Mouse (Mus musculus) C2C12 (cell line): ENCODE results near the gene Tmem52.

Experiments used
- CEBPB ChIP-seq: IDR thresholded peaks from one replicate; pipeline ENCODE4 v1.6.1; 2011; ENCODE audit warnings: low read depth, mild to moderate bottlenecking, control low read depth, moderate library complexity
- CTCF ChIP-seq: IDR thresholded peaks from one replicate; pipeline ENCODE4 v1.5.1; 2011; ENCODE audit not compliant: control insufficient read depth, insufficient read depth, insufficient read length
- MYOD1 ChIP-seq: IDR thresholded peaks from one replicate; pipeline ENCODE4 v1.6.1; 2011; ENCODE audit warnings: low read depth; ENCODE audit not compliant: control insufficient read depth, insufficient read length
- MYOG ChIP-seq: IDR thresholded peaks from one replicate; pipeline ENCODE4 v1.6.1; 2011; ENCODE audit not compliant: control insufficient read depth, insufficient read length; ENCODE audit errors: extremely low read depth
- USF1 ChIP-seq: IDR thresholded peaks from one replicate; pipeline ENCODE4 v1.6.1; 2011; ENCODE audit warnings: low read depth, mild to moderate bottlenecking, control low read depth, moderate library complexity

DNA sequence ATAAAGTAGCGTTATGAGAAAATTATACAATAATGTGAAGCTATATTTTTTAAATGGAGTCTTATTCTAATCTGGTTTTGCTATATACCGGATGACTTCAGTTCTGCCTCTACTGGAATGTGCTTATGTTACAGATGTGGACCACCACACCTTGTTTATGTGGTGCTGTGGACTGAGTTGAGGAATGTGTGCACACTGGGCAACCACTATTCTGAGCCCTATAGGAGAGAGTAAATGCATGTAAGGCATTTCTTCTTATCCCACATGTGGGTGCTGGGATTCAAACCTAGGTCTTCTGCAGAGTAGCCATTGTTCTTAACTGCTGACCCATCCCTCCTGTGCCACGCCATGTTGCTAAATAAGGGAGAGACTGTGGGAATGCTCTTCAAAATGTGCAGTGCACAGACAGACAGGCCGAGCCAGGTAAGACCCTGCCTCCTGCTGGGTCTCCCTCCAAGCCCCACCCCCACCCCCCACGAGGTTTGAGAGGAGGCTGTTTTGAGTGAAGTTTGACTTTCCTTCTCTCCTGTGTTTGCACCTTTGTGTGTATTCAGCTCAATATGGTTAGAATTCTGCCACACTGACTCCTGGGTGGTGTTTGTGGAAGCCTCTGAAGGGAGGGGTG is 36.9 kb downstream of the Tmem52 start:
- TF ChIP-seq CTCF (no peak), MYOG (no peak), CEBPB (no peak), USF1 (no peak), MYOD1 (no peak)
